Mouse (Mus musculus) left cerebral cortex, postnatal 4 days (tissue): ENCODE results near the gene Smtn. TPM values are rescaled to one million over a fixed set of nuclear protein-coding genes. Genes with fewer than 3 reads are reported as not detected.

Source experiments
- DNase-seq: peaks from one replicate; pipeline ENCODE4 v3.0.0-alpha.2; 2022
- intact Hi-C: fragments of 180-260 bp; cut with DNase I; formaldehyde crosslinking; loops from one replicate; pipeline ENCODE4 v1.15.1; 2025
- total RNA-seq, 2 experiments: library from RNA; stranded (reverse); gene quantifications; 2 replicates each; pipeline ENCODE4 v1.2.3; 2021

The Smtn gene
- total RNA-seq, 2 experiments from 2014 or later, result 15.0 to 17.6 TPM

DNA sequence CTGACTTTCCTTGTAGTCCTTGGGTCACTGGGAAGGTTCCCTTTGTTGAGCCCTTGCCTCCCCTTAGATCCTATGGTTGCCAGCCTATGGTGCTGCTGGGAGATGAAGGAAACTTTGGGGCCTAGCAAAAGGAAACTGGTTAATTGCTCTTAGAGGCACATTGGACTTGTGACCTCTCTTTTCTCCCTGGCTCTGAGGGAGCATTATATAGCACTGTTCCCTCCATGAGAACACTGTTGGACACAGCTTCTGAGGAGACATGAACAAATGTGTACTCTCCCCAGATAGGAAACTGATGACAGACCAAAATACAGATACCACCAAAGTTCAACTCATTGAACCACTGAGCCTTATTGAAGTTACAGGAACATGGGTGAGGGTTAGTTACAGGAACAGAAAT, 64.9 kb downstream of the Smtn start:
- intact Hi-C loops, result no loop called here
- no peak for DNase-seq

GRCm38 (mm10) chr11:3474480-3475115, 65.8 kb downstream of the Smtn start:
- intact Hi-C loops, result loop anchor here (5.0 kb wide), 1 partner anchor 38 kb away; the partner anchor contains the start of gene Selenom
- peak; percentile 15 for DNase-seq

DNA sequence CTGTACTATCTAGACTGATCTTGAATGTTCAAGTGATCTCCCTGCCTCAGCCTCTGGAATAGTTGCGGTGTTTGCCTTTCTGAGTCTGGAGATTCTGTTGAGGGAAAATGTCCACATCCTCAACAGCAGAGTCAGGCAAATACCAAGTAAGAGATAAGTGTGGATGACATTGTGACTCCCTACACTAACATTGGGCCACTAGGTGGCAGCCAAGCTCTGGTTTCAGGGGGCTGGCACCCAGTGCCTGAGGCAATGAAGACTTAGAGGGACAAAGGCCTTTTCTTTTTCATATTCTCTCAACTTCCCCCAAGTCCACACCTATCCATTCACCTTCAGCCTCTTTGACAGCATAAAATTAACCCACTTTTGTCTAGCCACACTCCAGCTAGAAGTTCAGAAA, 67.9 kb downstream of the Smtn start:
- DNase-seq, result peak; percentile 94
- intact Hi-C loops, result loop anchor here (5.0 kb wide), 1 partner anchor 40 kb away; the partner anchor contains the start of gene Selenom

GRCm38 (mm10) chr11:3471448-3471850, 69.0 kb downstream of the Smtn start:
- DNase-seq, result no peak
- intact Hi-C loops, result loop anchor here (5.0 kb wide), 1 partner anchor 41 kb away; the partner anchor contains the start of gene Selenom

Other genes starting within 250 kb of the Smtn start
- 10 to 100 TPM; 22.9 to 23.4 TPM for gene Pik3ip1, start 210.2 kb downstream of the Smtn start, total RNA-seq
- 100 to 1,000 TPM; 135 to 140 TPM for gene Limk2, start 131.4 kb downstream of the Smtn start, total RNA-seq
- 10 to 100 TPM; 23.5 to 24.7 TPM for gene Rnf185, start 88.2 kb downstream of the Smtn start, total RNA-seq
- 10 to 100 TPM; 14.6 to 15.4 TPM for gene Pla2g3, start 52.3 kb downstream of the Smtn start, total RNA-seq
- 10 to 100 TPM; 15.5 to 20.3 TPM for gene Inpp5j, start 35.8 kb downstream of the Smtn start, total RNA-seq
- gene Selenom, start 25.9 kb downstream of the Smtn start, total RNA-seq, result 100 to 1,000 TPM; 163 to 165 TPM
- gene Morc2a, start 108.6 kb upstream of the Smtn start, total RNA-seq, result 10 to 100 TPM; 74.3 to 77.6 TPM